Mouse (Mus musculus) kidney, postnatal 10 days (tissue): ENCODE data around the gene Gm9844.

Source experiments
- DNase-seq: peaks from one replicate; pipeline ENCODE4 v3.0.0; 2021; ENCODE audit warnings: mixed read lengths

Gene Gm9844

GRCm38 (mm10) chr7:24902264-24902629 is 40.2 kb downstream of the Gm9844 start:
- DNase-seq: no peak

- peak; percentile 86 for DNase-seq
These were observed 40.8 kb downstream of the Gm9844 start, which contains the start of gene Arhgef1 for GRCm38 (mm10) chr7:24902630-24903443. TSS of gene Arhgef1 (plus strand) at chr7:24902912.

DNA sequence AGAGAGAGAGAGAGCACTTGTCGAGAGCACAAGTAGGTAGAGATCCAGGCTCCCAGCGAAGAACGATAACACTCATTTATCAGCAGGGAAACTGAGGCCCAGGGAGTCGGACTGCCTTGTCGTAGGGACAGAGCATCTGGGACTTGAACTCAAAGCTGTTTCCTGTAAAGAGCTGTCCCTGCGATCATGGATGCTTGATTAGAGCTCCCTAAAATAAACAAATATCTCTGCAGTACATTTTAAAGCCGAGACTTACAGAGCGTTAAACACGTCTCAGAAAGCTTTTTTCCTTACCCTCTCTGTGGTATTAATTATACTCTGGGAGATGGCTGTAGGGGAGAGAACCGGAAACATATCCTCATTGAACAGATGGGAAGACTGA is 41.4 kb downstream of the Gm9844 start:
- DNase-seq: no peak

GRCm38 (mm10) chr7:24904070-24904483 is 42.1 kb downstream of the Gm9844 start:
- DNase-seq: peak; percentile 99

- peak; percentile 77 for DNase-seq
These were observed 42.9 kb downstream of the Gm9844 start for GRCm38 (mm10) chr7:24904936-24905335.

GRCm38 (mm10) chr7:24906551-24906950 is 44.5 kb downstream of the Gm9844 start:
- DNase-seq: no peak

GRCm38 (mm10) chr7:24907211-24907748 is 45.3 kb downstream of the Gm9844 start:
- peak; percentile 36 for DNase-seq
